Mouse (Mus musculus): ENCODE results near the gene Cd3eap. TPM values are rescaled to one million over a fixed set of nuclear protein-coding genes. Genes with fewer than 3 reads are reported as not detected.

Gene Cd3eap
- 11.1 and 12.4 TPM in 2 replicates for total RNA-seq (2014; rRNA removed)
- polyA plus RNA-seq (2015; fragmentation: Nextera tagmentation; extraction: Ambion mirVana): 17.9 and 19.3 TPM in 2 replicates

GRCm38 (mm10) chr7:19359299-19359891, at the start of gene Cd3eap, which contains the start of gene Ppp1r13l:
Gene Cd3eap, minus strand, starts transcription at chr7:19359483.
Gene Ppp1r13l, plus strand, starts transcription at chr7:19359749.
- under 1% methylated on average over 30 of the region's 31 CpGs for WGBS
- DNase-seq (ENCODE audit: low spot score): peak; percentile 90
- H3K27me3 ChIP-seq (ENCODE audit: insufficient read depth, low read length): no peaks in the 10 kb centered on the region
- TF ChIP-seq CTCF (IDR thresholded peaks at IDR 0.05; ENCODE audit: low read depth): no peak
- no peaks in the 10 kb centered on the region for H3K9me3 ChIP-seq (ENCODE audit: low read length)
- peak within 1 kb of the TSS; percentile 85 for H3K4me2 ChIP-seq (ENCODE audit: low read depth, low read length)
- peak within 1 kb of the TSS; percentile 54 for H3K27ac ChIP-seq
- peak within 1 kb of the TSS; percentile 72 for H3K4me3 ChIP-seq (ENCODE audit: low read length)
- H3K36me3 ChIP-seq (ENCODE audit: insufficient read depth, low read length): peaks cover 13% of the 10 kb centered on the region
- H3K4me1 ChIP-seq (ENCODE audit: insufficient read depth, low read length): peaks cover 8% of the 10 kb centered on the region; the same call in 1 of the 2 replicates
- peak; percentile 85 for ATAC-seq
- peak within 1 kb of the TSS; percentile 63 for H3K9ac ChIP-seq (replicated peaks; ENCODE audit: low read length)

DNA sequence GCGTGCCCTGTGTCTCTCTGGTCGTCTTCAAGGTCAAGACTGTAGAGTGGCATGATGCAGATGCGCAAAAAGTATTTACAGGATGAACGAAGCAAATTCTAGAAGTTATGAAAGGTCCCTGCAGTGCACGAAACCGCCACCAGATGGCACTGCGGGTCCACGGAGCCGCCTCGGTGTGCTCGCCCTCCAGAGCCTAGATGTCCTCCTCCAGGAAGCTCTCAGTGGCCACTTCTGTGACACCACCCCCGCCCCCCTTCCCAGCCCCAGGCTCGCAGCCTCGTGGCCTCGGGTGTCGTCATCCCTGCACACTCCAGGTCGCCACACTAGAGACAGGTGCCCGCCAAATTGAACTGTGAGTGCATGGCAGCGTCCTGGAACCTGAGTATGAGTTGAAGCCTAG, 46.1 kb upstream of the Cd3eap start:
- WGBS: 3% methylated on average over 19 of the region's 19 CpGs
- no peak overlapping the region for H3K9ac ChIP-seq (replicated peaks; ENCODE audit: low read length)
- DNase-seq (ENCODE audit: low spot score) (peak; percentile 82), ATAC-seq (peak; percentile 79)
- H3K9me3 ChIP-seq (ENCODE audit: low read length): no peaks in the 10 kb centered on the region
- H3K36me3 ChIP-seq (ENCODE audit: insufficient read depth, low read length): no peaks in the 10 kb centered on the region
- no peak overlapping the region for H3K4me3 ChIP-seq (ENCODE audit: low read length)
- H3K4me1 ChIP-seq (ENCODE audit: insufficient read depth, low read length): peaks cover 3% of the 10 kb centered on the region; the same call in 1 of the 2 replicates
- peaks cover 32% of the 10 kb centered on the region for H3K27me3 ChIP-seq (ENCODE audit: insufficient read depth, low read length)
- peak overlapping the region; percentile 33; the same call in 1 of the 2 replicates for H3K4me2 ChIP-seq (ENCODE audit: low read depth, low read length)
- TF ChIP-seq CTCF (IDR thresholded peaks at IDR 0.05; ENCODE audit: low read depth): peak; percentile 98
- no peak overlapping the region for H3K27ac ChIP-seq

- no peak for TF ChIP-seq CTCF (IDR thresholded peaks at IDR 0.05; ENCODE audit: low read depth)
- Histone ChIP-seq H3K27ac (no peak within 1 kb of the TSS), H3K9me3 (ENCODE audit: low read length) (no peaks in the 10 kb centered on the region), H3K4me2 (ENCODE audit: low read depth, low read length) (peak within 1 kb of the TSS; percentile 88), H3K4me3 (ENCODE audit: low read length) (peak within 1 kb of the TSS; percentile 51), H3K36me3 (ENCODE audit: insufficient read depth, low read length) (no peaks in the 10 kb centered on the region), H3K9ac (replicated peaks; ENCODE audit: low read length) (peak within 1 kb of the TSS; percentile 54), H3K27me3 (ENCODE audit: insufficient read depth, low read length) (peaks cover 32% of the 10 kb centered on the region), H3K4me1 (ENCODE audit: insufficient read depth, low read length) (peaks cover 5% of the 10 kb centered on the region; the same call in 1 of the 2 replicates)
- WGBS: 53% methylated on average over 7 of the region's 7 CpGs
- ATAC-seq (no peak), DNase-seq (ENCODE audit: low spot score) (no peak)
Observed at GRCm38 (mm10) chr7:19404476-19404875, 45.2 kb upstream of the Cd3eap start, which contains the start of gene Ckm. Gene Ckm, plus strand, starts transcription at chr7:19404776.

DNA sequence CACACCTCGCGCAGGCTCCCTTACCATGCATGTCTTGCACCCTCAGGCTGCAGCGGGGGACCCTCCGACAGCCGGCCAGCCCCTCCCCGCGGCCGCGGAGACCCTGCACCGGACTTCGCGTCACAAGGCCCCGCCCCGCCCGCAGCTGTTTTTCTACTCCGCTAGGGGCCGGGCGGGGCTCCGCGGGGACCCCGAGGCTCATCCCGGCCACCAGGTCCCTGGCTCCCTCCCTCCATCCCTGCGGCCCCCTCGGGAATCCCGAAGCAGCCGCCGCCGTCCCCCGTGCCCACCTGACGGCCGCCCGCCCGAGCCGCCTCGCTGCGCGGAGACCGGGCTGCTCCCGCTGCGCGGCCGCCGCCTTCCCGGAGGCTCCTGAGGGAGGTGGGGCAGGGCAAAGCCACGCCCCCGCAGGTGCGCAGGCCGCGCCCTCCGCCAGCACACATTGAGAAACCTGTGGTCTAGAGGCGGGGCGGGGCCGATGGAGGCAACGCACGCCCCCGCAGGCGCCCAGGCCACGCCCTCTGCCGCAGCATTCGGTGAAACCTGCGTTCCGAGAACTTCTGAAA, 44.5 kb upstream of the Cd3eap start, which contains the start of gene Klc3:
Gene Klc3 (minus strand): TSS at position 374 of the 566 bp plus-strand sequence.
- DNase-seq (ENCODE audit: low spot score) (peak; percentile 27), ATAC-seq (no peak; the same call in 1 of the 2 replicates)
- Histone ChIP-seq H3K27me3 (ENCODE audit: insufficient read depth, low read length) (peaks cover 32% of the 10 kb centered on the region), H3K9ac (replicated peaks; ENCODE audit: low read length) (peak within 1 kb of the TSS; percentile 54), H3K4me2 (ENCODE audit: low read depth, low read length) (peak within 1 kb of the TSS; percentile 88), H3K27ac (no peak within 1 kb of the TSS), H3K36me3 (ENCODE audit: insufficient read depth, low read length) (no peaks in the 10 kb centered on the region), H3K4me1 (ENCODE audit: insufficient read depth, low read length) (peaks cover 7% of the 10 kb centered on the region; the same call in 1 of the 2 replicates), H3K4me3 (ENCODE audit: low read length) (peak within 1 kb of the TSS; percentile 51), H3K9me3 (ENCODE audit: low read length) (no peaks in the 10 kb centered on the region)
- TF ChIP-seq CTCF (IDR thresholded peaks at IDR 0.05; ENCODE audit: low read depth): no peak
- WGBS: 1% methylated on average over 62 of the region's 62 CpGs

- H3K9me3 ChIP-seq (ENCODE audit: low read length): no peaks in the 10 kb centered on the region
- H3K4me1 ChIP-seq (ENCODE audit: insufficient read depth, low read length): peaks cover 7% of the 10 kb centered on the region; the same call in 1 of the 2 replicates
- H3K27me3 ChIP-seq (ENCODE audit: insufficient read depth, low read length): peaks cover 32% of the 10 kb centered on the region
- no peak overlapping the region for H3K4me2 ChIP-seq (ENCODE audit: low read depth, low read length)
- no peak for ATAC-seq
- DNase-seq (ENCODE audit: low spot score): no peak
- 60% methylated on average over 9 of the region's 9 CpGs for WGBS
- no peaks in the 10 kb centered on the region for H3K36me3 ChIP-seq (ENCODE audit: insufficient read depth, low read length)
- H3K9ac ChIP-seq (replicated peaks; ENCODE audit: low read length): no peak overlapping the region
- no peak overlapping the region for H3K4me3 ChIP-seq (ENCODE audit: low read length)
- TF ChIP-seq CTCF (IDR thresholded peaks at IDR 0.05; ENCODE audit: low read depth): no peak
- no peak overlapping the region for H3K27ac ChIP-seq
Observed at GRCm38 (mm10) chr7:19402535-19403112, 43.3 kb upstream of the Cd3eap start.

DNA sequence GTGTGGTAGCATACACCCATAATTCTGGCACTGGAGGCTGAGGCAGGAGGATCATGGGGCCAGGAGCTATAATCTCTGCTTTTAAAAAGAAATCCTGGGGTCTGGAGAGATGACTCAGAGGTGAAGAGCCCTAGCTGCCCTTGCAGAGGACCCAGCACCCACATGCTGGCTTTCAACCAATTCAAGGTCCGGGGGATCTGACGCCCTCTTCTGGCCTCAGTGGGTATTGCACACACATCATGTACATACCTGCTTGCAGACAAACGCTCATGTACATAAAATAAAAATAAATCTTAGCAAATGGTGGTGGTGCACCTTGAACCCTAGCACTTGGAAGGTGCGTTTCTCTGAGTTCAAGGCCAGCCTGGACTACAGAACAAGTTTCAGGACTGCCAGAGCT, 41.7 kb upstream of the Cd3eap start:
- Histone ChIP-seq H3K9ac (replicated peaks; ENCODE audit: low read length) (no peak overlapping the region), H3K9me3 (ENCODE audit: low read length) (no peaks in the 10 kb centered on the region), H3K4me2 (ENCODE audit: low read depth, low read length) (no peak overlapping the region), H3K27me3 (ENCODE audit: insufficient read depth, low read length) (peaks cover 32% of the 10 kb centered on the region), H3K4me3 (ENCODE audit: low read length) (no peak overlapping the region), H3K4me1 (ENCODE audit: insufficient read depth, low read length) (peaks cover 7% of the 10 kb centered on the region; the same call in 1 of the 2 replicates), H3K27ac (no peak overlapping the region), H3K36me3 (ENCODE audit: insufficient read depth, low read length) (no peaks in the 10 kb centered on the region)
- no peak for DNase-seq (ENCODE audit: low spot score)
- TF ChIP-seq CTCF (IDR thresholded peaks at IDR 0.05; ENCODE audit: low read depth): peak; percentile 32; the same call in 1 of the 2 replicates
- WGBS: 77% methylated on average over 4 of the region's 4 CpGs
- no peak for ATAC-seq

Data from hindbrain, postnatal 0 days (tissue).